Mouse (Mus musculus) cerebellum, postnatal 25 days (tissue): ENCODE data around the gene Kit.

Source experiments
- DNase-seq, 2 experiments: peaks; one replicate each; pipeline ENCODE4 v3.0.0; 2021; ENCODE audit warnings: mixed read lengths in 2 of 2

The Kit gene

GRCm38 (mm10) chr5:75650566-75650965, 75.8 kb downstream of the Kit start:
- no peak for DNase-seq

GRCm38 (mm10) chr5:75653431-75653830, 78.7 kb downstream of the Kit start:
- DNase-seq = no peak

DNA sequence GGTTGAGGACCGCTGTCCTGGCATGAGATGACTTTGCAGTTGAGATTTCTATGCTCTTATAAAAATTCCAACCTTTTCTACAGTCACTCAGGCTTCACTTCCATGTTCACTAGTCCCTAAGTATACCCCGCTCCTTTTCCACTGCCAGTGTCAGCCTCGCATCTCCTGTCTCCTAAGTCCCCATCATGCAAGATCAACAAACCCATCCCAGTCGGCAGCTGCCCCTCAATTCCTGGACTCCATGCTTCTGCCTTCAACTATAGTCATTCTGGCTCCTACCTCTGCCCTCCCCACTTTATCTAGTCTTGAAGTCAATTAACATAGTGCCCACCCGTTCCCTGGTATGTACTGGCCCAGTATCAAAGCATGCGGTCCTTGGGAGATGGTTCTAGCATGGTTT, 83.9 kb downstream of the Kit start:
- DNase-seq = no peak

DNA sequence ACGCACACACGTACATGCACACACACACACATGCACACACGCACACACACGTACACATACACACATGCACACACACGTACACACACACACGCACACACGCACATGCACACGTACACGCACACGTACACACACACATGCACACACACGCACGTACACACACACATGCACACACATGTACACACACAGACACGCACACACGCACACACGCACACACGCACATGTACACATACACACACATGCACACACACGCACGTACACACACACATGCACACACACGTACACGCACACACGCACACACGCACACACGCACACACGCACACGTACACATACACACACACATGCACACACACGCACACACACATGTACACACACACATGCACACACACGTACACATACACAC, 85.6 kb downstream of the Kit start:
- DNase-seq = no peak

DNA sequence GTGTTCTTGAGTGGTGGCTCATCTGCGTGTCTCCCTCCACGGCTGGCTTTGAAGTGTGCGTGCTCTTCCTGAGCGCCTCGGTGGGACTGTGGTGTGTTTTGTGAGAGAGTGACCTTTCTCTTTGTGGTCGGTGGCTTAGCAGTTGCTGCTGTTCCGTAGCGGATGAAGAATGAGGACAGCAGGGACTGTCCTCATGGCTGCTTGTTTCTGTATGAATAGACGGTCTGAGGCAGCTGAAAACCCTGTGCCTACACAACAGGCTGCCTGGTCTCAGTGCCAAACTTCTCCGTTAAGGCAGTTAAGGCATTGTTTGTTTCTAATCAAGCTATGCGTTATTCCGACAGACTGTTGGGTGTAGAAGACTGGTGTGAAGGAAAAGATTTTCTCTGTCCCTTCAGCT, 87.8 kb downstream of the Kit start:
- DNase-seq = no peak

- no peak for DNase-seq
Measured at GRCm38 (mm10) chr5:75663768-75664167, 89.1 kb downstream of the Kit start.

DNA sequence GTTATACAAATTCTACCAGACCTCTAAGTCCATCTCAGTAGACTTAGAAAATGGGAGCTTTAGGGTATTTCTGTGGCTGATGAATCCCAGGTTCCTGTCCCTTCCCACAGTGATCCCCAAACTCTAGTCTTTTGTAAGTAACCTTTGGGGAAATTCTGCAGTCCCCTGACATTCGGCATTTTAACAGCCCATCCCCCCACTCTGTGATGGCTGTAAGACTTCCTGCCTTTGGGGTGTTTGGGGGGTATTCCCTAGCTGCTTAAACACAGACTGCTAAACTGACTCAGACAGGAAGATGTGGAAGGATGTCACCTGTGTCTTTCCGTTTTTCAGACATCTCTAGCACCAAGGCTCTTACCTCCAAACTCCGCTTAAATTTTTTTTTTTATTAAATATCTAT, 92.4 kb downstream of the Kit start:
- DNase-seq = no peak

- DNase-seq = no peak
Measured at GRCm38 (mm10) chr5:75671136-75671788, 96.5 kb downstream of the Kit start.

DNA sequence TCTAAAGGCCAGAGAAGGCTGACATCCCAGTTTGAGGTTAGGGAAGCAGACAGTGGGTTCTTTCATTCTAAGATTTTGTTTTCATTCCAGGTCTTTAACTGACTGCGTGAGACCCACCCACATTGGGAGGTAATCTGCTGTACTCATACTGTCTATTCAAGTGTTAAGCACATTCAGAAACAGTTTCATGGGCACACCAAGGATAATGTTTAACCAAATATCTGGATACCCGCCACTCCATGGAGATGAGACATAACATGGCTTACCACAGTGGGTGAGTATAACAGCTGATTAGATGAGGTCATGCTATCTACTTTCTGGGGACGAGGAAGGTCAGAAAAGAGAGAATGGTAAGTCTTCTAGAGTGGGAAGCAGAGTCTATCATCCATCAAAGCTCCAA, 101.3 kb downstream of the Kit start:
- DNase-seq = no peak

GRCm38 (mm10) chr5:75679896-75680295, 105.2 kb downstream of the Kit start:
- no peak for DNase-seq

DNA sequence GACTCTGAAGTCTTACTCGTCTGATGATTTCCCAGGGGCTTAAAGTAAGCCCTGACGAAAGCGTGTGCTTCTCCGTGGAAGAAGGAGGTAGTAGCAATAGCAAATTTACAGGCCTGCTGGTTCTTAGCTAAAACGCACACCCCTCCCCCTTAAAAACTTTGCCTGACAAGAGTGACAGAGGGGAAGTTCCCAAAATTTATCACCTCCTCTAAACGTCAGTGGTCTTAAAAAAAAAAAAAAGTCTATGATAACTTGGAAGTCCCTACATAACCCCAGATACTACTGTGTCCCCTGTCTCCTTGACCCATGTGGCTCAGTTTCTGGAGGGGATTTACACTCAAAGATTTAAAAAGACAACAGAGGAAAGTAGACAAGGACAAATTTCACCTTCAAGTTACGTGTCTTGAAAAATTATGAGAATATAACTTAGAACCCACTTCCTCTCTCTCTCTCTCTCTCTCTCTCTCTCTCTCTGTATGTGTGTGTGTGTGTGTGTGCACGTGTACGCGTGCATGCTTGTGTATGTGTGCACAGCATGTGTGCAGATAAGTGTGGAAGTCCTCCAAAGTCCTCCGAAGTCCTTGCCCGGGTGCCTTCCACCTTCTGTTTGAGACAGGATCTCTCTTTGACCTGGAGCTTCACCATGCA, 120.6 kb downstream of the Kit start:
- DNase-seq = no peak

DNA sequence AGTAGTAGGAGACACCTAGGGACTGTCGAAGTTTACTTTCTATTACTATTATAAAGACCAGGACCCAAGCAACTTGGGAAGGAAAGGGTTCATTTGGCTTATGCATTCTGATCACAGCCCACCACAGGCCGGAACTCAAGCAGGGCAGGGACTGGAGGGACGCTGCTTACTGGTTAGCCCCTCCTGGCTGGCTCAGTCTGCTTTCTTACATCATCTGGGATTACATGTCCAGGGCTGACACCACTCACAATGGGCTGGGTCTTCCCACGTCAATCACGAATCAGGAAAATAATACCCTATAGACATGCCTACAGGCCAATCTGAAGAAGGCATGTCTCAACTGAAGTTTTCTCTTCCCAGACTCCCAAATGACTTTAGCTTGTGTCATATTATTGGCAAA, 122.2 kb downstream of the Kit start:
- no peak for DNase-seq

DNA sequence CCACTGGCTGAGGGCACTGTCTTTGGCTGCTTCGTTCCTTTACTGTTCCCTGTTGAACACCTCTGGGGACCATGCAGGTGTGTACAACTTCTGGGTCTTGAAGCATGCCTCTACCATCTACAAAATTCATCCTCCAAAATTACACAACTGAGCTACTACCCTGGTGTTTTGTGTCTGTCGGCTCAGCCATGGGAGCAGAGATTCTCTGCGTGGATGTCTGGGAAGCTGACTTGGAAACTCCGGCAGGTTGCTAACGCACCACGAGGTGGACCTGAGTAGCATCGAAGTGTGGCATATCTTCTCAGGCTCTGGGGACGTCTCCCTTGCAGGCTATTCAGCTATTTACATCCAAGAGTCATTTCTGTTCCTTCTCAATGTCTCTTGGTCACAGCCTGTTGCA, 123.8 kb downstream of the Kit start:
- no peak for DNase-seq

DNA sequence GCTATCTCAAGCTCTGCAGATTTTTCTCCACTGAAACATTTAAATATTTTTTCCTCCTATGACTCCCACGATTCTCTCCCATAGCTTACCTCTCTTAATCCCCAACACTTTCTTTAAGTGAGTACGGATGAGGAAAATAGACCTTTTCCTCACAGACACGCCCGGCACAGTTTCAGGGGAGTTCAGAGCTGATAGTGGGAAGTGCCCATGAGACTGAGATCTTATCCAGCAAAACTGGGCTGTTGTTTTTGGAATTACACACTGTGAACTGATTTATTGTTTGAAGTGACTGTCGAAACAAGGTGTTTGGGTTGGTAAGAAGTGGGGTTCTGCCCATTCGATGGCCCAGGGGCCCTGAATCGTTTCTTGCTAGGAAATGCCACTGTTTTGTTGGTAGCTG, 124.4 kb downstream of the Kit start:
- no peak for DNase-seq

DNA sequence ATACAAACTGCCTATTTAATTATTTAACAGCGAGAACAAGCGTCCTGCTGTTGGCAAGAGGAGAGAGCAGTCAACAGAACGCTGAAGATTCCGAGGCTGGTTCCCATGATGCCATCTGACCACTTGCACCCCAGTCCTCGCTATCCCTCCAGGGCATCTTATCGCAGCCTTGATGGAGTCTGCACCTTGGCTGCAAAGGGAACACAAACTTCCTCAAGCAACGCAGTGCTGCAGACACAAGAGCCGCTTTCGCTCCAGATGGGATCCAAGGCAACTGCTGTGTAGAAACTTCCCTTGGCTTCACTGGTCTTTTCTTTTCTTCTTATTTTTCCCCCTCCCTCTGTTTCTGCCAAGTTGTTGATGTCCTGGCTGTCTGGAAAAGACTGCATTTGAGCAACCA, 124.8 kb downstream of the Kit start:
- no peak for DNase-seq

DNA sequence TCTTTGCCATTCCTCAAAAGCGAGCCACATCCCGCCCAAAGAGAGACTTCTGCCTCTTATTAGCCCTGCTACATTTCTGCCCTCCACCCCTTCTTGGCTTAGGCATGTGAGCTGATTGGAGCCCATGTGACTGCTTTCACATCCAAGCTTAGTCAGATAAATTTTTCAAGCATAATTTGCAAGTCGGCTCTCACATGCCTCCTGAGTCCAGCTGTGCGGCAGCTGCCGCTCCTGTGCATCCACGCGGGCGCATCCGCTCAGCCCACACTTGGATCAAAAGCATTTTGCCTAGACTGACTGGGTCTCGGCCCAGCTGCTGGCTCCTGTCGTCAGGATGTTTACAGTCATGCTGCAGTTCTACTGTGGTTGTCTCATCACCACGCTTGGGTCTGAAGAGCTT, 126.9 kb downstream of the Kit start:
- DNase-seq = no peak

GRCm38 (mm10) chr5:75702080-75702479, 127.4 kb downstream of the Kit start:
- no peak for DNase-seq

DNA sequence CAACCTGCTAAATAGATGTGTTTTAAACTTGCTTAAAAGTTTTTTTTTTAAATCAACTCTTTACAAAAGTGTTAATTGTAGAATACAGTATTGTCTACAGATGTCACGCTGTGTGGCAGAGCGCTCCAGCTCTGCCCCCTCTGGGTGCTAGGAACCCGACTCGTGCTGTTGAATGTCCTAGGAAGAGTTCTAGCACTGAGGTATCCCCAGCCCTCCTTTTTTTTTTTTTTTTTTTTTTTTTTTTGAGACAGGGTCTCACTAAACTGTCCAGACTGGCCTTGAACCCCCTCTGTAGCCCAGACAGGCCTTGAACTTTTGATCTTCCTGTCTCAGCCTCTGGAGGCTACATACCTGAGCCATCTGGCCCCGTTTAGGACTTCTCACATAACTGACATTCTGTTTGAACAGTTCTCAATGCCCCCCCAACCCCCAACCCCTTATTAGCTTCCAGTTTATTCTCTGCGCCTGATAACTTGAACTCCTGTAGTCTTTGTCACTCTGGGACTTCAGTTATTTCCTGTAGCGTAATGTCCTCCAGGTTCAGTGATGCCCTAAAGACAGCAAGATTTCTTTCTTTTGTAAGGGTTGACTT, 130.0 kb downstream of the Kit start:
- DNase-seq = no peak

DNA sequence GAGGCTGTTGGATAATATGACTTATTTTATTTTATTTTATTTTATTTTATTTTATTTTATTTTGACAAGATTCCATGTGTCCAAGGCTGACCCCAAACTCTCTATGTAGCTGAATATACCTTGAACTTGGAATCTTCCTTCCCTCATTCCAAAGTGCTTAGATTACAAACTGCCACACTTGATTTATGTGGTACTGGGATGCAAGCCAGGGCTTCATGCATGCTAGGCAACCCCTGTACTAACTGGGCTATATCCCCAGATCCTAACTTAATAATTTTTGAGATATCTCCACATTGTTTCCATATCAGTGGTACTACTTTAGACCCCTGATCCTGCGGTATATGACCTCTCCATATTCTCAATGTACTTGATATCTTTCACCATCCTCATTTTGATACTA, 130.7 kb downstream of the Kit start:
- no peak for DNase-seq
